In genomic region chr16:95466548-95466947, GRCm38 (mm10) we compare ENCODE assay signal across 10 mouse cellular contexts.
A peak's percentile ranks its signal among the peaks of the same experiment; 100 is the strongest.
DNase-seq lines count a peak whose midpoint lies in the region; ATAC-seq and TF ChIP-seq lines count a peak whose summit lies in the region.
"Had no signal": no experiment of that assay in that cellular context is flagged by ENCODE, and none has a peak within 500 bp of the region (broad histone marks: within the 10 kb centered on the region; RNA-seq: fewer than 3 reads in every experiment).

No protein-coding gene starts in this region.

- peak; percentile 8; the same call in 1 of the 2 replicates for TF ChIP-seq CTCF in liver, embryonic 14.5 days (IDR thresholded peaks at IDR 0.05; ENCODE audit: low read depth)

- WGBS in forebrain, embryonic 16.5 days: 88% methylated on average over 1 of the region's 1 CpGs
- 93% methylated on average over 1 of the region's 1 CpGs for WGBS in forebrain, embryonic 11.5 days
- 73% methylated on average over 1 of the region's 1 CpGs for WGBS in liver, embryonic 14.5 days (ENCODE audit: insufficient replicate concordance)
- WGBS in limb, embryonic 11.5 days: 88% methylated on average over 1 of the region's 1 CpGs

- no peaks in the 10 kb centered on the region for H3K36me3 ChIP-seq in forebrain, embryonic 16.5 days (ENCODE audit: control insufficient read depth, insufficient read depth)
- H3K36me3 ChIP-seq in forebrain, embryonic 11.5 days (ENCODE audit: control insufficient read depth, insufficient read depth, low read length): no peaks in the 10 kb centered on the region
- H3K36me3 ChIP-seq in liver, embryonic 14.5 days (replicated peaks; ENCODE audit: control insufficient read depth, insufficient read depth, low read depth): no peaks in the 10 kb centered on the region
- H3K36me3 ChIP-seq in limb, embryonic 11.5 days (ENCODE audit: control insufficient read depth, insufficient read depth, low read length): no peaks in the 10 kb centered on the region
- H3K36me3 ChIP-seq: limb, embryonic 15.5 days had no signal

- H3K4me3 ChIP-seq in forebrain, embryonic 16.5 days (replicated peaks; ENCODE audit: low read length): no peak overlapping the region
- no peak overlapping the region for H3K4me3 ChIP-seq in forebrain, embryonic 11.5 days (ENCODE audit: low read depth, low read length)
- no peak overlapping the region for H3K4me3 ChIP-seq in liver, embryonic 14.5 days (ENCODE audit: insufficient read depth in 1 of 2, low read depth in 2 of 2, low read length in 2 of 2)
- H3K4me3 ChIP-seq in limb, embryonic 11.5 days (ENCODE audit: low read depth, low read length): no peak overlapping the region
- H3K4me3 ChIP-seq: limb, embryonic 15.5 days had no signal

- H3K27me3 ChIP-seq in forebrain, embryonic 16.5 days (replicated peaks; ENCODE audit: control insufficient read depth, insufficient read depth, low read length): no peaks in the 10 kb centered on the region
- H3K27me3 ChIP-seq in forebrain, embryonic 11.5 days (ENCODE audit: control insufficient read depth, insufficient read depth, low read length): no peaks in the 10 kb centered on the region
- no peaks in the 10 kb centered on the region for H3K27me3 ChIP-seq in liver, embryonic 14.5 days (ENCODE audit: control insufficient read depth, insufficient read depth, low read length)
- H3K27me3 ChIP-seq in limb, embryonic 11.5 days (ENCODE audit: control insufficient read depth, insufficient read depth, low read length): no peaks in the 10 kb centered on the region
- H3K27me3 ChIP-seq: limb, embryonic 15.5 days had no signal

- TF ChIP-seq EP300 in liver, embryonic 14.5 days (IDR thresholded peaks at IDR 0.05; ENCODE audit: low read depth): no peak

- no peaks in the 10 kb centered on the region for H3K4me1 ChIP-seq in forebrain, embryonic 16.5 days (replicated peaks; ENCODE audit: control insufficient read depth, insufficient read depth, low read length)
- no peaks in the 10 kb centered on the region for H3K4me1 ChIP-seq in forebrain, embryonic 11.5 days (replicated peaks; ENCODE audit: control insufficient read depth, insufficient read depth, low read length)
- H3K4me1 ChIP-seq in liver, embryonic 14.5 days (replicated peaks; ENCODE audit: control insufficient read depth in 2 of 2, insufficient read depth in 2 of 2, low read length in 1 of 2): no peaks in the 10 kb centered on the region
- peaks cover 25% of the 10 kb centered on the region for H3K4me1 ChIP-seq in limb, embryonic 11.5 days (ENCODE audit: control insufficient read depth, insufficient read depth, low read length)

- no peaks in the 10 kb centered on the region for H3K9me3 ChIP-seq in forebrain, embryonic 16.5 days (ENCODE audit: control insufficient read depth, low read length)
- no peaks in the 10 kb centered on the region for H3K9me3 ChIP-seq in forebrain, embryonic 11.5 days (ENCODE audit: control insufficient read depth, low read length)
- H3K9me3 ChIP-seq in liver, embryonic 14.5 days (ENCODE audit: control insufficient read depth, low read length): no peaks in the 10 kb centered on the region
- H3K9me3 ChIP-seq in limb, embryonic 11.5 days (ENCODE audit: control insufficient read depth, low read length): no peaks in the 10 kb centered on the region
- H3K9me3 ChIP-seq: limb, embryonic 15.5 days had no signal

- no peak overlapping the region for H3K27ac ChIP-seq in forebrain, embryonic 16.5 days (ENCODE audit: low read length)
- H3K27ac ChIP-seq in forebrain, embryonic 11.5 days (ENCODE audit: low read depth, low read length): no peak overlapping the region
- no peak overlapping the region for H3K27ac ChIP-seq in liver, embryonic 14.5 days
- no peak overlapping the region for H3K27ac ChIP-seq in limb, embryonic 11.5 days (replicated peaks; ENCODE audit: low read depth, low read length)

- ATAC-seq in forebrain, embryonic 16.5 days: peak; percentile 47; the same call in 1 of the 2 replicates
- ATAC-seq in forebrain, embryonic 11.5 days (replicated peaks; ENCODE audit: low FRiP score): no peak
- ATAC-seq in liver, embryonic 14.5 days (ENCODE audit: insufficient read depth): no peak
- no peak for ATAC-seq in limb, embryonic 11.5 days (ENCODE audit: insufficient number of reproducible peaks, low FRiP score, low TSS enrichment, low read depth)
- ATAC-seq in granulocyte monocyte progenitor cell, adult 5-6 weeks (replicated peaks; ENCODE audit: poor library complexity, severe bottlenecking): no peak

- no peak overlapping the region for H3K4me2 ChIP-seq in forebrain, embryonic 16.5 days (ENCODE audit: low read length)
- no peak overlapping the region for H3K4me2 ChIP-seq in forebrain, embryonic 11.5 days (ENCODE audit: low read depth, low read length, severe bottlenecking)
- no peak overlapping the region for H3K4me2 ChIP-seq in liver, embryonic 14.5 days (ENCODE audit: low read depth)
- no peak overlapping the region for H3K4me2 ChIP-seq in limb, embryonic 11.5 days (ENCODE audit: low read depth, severe bottlenecking)
- H3K4me2 ChIP-seq: limb, embryonic 15.5 days had no signal

- DNase-seq in forebrain, embryonic 11.5 days (ENCODE audit: low spot score): no peak
- DNase-seq in liver, embryonic 14.5 days (ENCODE audit: low read depth in 3 of 3, low spot score in 3 of 3): no peak
- DNase-seq in liver (no peak), R1 (ENCODE audit: low read depth, low spot score) (peak; percentile 31)
- DNase-seq in limb, embryonic 11.5 days (ENCODE audit: low spot score): peak; percentile 74
- DNase-seq in right cerebral cortex, postnatal 36 days (ENCODE audit: low spot score in 2 of 2): no peak
- DNase-seq: cerebellum, adult 9-10 months had no signal

- H3K9ac ChIP-seq in forebrain, embryonic 16.5 days (replicated peaks; ENCODE audit: low read depth, low read length): no peak overlapping the region
- no peak overlapping the region for H3K9ac ChIP-seq in forebrain, embryonic 11.5 days (ENCODE audit: low read length)
- H3K9ac ChIP-seq in liver, embryonic 14.5 days (replicated peaks): no peak overlapping the region
- no peak overlapping the region for H3K9ac ChIP-seq in limb, embryonic 11.5 days (ENCODE audit: low read length)
- H3K9ac ChIP-seq: limb, embryonic 15.5 days had no signal

Comparison
In these comparisons a context has a peak if more than half of its experiments do, and no peak if none do; other contexts are left out.
1. DNase-seq: peak in R1 (single experiment) and limb, embryonic 11.5 days (single experiment); none in forebrain, embryonic 11.5 days (single experiment), liver, embryonic 14.5 days (0 of 3), liver (single experiment) and right cerebral cortex, postnatal 36 days (0 of 2).